Mouse (Mus musculus): ENCODE data around the gene Trak1.
A peak's percentile ranks its signal among the peaks of the same experiment; 100 is the strongest.
"Not testable (repeated sequence)": the region's sequence is repeated elsewhere in the genome, so short reads cannot be mapped to it uniquely, and the experiment has no call there.

Trak1 gene

DNA sequence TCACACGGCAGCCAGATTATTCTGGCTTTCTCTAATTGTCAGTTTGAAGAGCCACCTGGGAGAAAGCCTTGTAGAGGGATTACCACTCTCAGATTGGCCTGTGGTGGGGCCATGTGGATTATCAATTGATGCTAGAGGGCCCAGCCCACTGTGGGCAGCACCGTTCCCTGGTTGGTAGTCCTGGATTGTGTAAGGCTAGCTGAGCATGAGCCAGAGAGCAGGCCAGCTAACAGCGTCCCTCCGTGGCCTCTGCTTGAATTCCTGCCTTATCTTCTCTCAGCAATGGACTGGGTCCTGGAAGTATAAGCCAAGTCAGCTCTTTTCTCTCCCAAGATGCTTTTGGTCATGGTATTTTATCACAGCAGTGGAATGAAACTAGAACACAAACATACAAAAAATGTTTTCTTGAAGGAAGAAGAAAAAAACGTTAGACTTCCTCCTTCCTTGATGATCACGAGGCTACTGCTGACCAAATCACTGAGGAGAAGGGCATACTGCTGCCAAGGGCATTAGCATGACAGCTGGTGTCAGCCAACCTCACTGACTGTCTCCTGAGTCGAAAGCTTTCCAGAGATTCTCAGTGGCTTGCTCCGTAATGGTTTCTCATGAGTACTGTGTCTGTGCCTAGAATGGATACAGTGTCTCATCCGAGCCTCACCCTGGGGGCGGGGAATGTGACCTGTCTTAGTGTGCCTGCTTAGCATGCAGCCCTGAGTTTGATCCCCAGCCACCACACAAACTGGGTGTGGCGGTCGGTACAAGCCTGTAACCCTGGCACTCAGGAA lies 19.5 kb downstream of the Trak1 start:
- DNase-seq (ENCODE audit: low spot score in 2 of 2), result no peak

DNA sequence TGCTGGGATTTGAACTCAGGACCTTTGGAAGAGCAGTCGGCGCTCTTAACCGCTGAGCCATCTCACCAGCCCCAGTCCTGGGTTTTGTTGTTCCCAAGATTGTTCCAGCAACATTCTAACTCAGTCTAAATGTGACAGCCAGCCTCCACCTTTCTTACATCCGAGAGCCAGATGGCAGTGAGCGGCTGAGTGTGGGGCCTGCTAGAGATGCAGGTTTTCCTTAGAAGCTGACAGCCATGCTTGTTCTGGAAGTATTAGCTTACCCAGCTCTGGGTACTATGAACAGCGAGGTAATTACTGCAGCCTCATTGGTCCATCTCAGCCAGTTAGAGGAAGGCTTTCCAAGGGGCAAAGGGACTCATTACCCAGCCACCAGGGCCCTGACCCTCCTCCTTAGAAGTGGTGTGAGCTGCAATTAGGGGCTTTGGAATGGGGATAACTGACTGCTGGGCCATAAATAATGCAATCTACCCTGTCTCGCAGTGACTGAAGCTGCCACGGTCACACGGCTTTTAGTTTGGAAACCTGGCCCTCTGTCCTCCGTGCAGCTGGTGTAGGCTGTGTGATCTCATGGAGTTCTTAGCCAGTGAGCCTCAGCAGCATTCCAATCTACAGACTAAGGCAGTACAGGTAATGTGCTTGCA lies 22.1 kb downstream of the Trak1 start:
- DNase-seq (ENCODE audit: low spot score in 2 of 2), result peak in 1 of 2 experiments; percentile 62

GRCm38 (mm10) chr9:121320433-121320832 lies 23.1 kb downstream of the Trak1 start:
- no peak for DNase-seq (ENCODE audit: low spot score in 2 of 2)

DNA sequence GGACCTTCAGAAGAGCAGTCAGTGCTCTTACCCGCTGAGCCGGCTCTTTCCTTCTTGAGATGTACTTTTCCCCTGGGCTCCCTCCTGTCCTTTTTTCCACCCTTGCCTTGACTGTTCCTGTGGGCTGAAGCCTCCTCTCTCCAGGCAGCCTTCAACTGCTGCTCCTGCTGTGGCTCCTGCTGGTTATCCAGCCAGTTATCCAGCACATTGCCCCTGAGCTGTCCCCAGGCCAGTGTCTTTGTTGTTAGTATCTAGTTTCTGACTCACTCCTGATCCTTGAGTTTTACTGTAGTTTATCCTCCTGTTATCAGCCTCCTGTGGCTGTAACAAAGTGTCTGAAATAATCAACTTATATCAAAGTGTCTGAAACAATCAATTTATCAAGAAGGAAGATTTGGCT lies 23.8 kb downstream of the Trak1 start:
- no peak for DNase-seq (ENCODE audit: low spot score in 2 of 2)

DNA sequence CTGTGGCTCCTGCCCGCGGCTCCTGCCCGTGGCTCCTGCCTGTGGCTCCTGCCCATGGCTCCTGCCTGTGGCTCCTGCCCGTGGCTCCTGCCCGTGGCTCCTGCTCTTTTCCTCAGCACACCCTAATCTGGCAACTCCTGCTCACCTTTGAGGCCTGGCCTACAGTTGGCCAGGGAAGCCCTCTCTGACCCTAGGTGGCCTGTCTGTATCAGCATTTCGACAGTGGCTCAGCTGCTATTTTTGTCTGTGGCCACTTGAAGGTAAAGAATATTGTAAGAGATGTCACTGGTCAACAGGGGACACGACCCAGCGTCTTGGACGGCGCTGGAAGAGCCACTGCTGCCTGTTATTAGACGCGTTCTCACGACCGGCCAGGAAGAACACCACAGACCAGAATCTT lies 24.7 kb downstream of the Trak1 start:
- DNase-seq (ENCODE audit: low spot score in 2 of 2), result no peak

GRCm38 (mm10) chr9:121328342-121328741 lies 31.0 kb downstream of the Trak1 start:
- DNase-seq (ENCODE audit: low spot score in 2 of 2), result not testable (repeated sequence)

- no peak for DNase-seq (ENCODE audit: low spot score in 2 of 2)
These were observed 31.9 kb downstream of the Trak1 start for GRCm38 (mm10) chr9:121329181-121329580.

DNA sequence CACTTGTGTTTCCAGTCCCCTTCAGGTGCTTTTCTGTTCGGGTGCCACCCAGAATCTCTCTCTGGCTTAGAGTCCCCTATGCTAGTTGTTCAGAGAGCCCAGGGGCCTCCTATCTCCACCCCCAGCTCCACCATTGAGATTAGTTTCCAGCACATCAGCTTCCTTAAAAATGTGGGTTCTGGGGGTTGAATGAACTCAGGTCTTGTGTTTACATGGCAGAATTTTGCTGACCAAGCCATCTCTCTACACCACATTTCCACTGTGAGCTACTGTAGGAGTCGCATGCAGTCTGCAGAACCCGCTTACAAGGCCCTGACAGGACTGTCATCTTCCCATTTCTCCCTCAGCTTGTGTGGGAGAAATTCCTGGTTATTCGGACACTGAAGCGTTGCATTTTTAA lies 32.8 kb downstream of the Trak1 start:
- no peak for DNase-seq (ENCODE audit: low spot score in 2 of 2)

- no peak for DNase-seq (ENCODE audit: low spot score in 2 of 2)
These were observed 34.1 kb downstream of the Trak1 start for GRCm38 (mm10) chr9:121331438-121331837.

DNA sequence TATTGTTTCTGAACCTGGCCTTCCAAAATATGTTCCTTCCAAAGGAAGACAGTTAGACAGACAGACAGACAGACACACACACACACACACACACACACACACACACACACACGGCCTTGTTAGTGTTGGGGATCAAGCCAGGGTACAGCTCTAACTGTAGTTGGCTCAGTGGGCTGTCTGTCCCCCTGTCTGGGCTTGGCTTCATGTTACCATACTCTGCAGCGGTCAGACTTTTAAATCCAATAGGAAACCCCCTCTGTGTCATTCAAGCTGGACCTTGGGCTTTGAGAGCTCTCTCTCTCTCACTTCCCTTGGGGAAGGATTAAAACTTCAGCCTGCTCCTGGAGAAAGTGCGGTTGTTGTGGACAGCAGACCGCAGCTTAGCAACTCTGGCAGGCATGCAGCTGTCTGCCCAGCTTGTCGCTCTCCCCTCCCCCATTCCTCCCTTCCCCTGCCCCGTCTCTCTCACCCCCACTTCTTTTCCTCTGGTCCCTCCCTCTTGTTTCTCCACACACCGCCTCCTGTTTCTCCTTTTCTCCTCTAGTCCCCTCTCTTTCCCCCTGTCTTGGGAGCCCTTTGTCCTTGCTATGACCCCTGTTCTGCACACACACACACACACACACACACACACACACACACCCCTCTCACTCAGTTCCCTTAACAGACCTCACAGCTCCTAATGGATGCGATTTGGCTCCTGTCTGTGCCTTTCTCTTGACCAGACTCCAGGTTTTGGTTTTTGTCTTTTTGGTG lies 34.8 kb downstream of the Trak1 start:
- DNase-seq (ENCODE audit: low spot score in 2 of 2), result no peak

DNA sequence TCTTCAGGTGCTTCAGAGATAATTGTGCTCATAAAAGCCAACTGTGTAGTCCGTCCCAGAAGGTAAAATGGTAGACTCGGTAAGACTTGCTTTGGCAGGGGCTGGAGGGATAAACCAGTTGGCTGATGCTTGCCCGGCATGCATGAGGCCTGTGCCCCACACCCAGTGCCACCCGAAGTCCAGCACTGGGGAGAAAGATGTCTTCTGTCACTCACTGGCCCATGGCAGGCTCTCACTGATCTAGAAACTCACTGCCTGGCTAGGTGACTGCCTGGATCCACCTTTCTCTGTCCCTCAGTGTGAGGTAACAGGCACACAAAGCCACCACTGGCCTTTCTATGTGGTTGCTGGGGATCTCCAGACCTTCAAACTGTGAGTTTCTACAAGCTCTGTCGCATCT lies 36.3 kb downstream of the Trak1 start:
- no peak for DNase-seq (ENCODE audit: low spot score in 2 of 2)

- no peak for DNase-seq (ENCODE audit: low spot score in 2 of 2)
These were observed 37.1 kb downstream of the Trak1 start for GRCm38 (mm10) chr9:121334311-121334851.

DNA sequence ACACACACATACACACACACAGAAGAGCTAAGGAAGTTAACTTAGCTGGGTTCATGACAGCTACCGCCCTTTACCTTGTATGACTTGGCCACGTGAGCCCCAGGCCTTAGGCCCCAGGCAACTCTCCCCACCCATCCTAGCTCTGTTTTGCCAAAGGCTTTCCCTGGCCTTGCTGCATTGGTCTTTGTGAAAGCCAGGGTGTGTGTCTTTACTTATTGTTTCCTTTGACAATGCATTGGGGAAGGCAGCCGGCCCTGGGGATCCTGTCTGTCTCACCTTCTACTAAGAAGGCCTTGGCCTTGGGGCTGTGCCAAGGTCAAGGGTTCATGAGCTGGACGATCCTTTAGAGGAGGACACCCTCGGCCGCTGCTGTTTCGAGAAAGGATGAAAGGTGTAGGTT lies 38.3 kb downstream of the Trak1 start:
- DNase-seq (ENCODE audit: low spot score in 2 of 2), result no peak

DNA sequence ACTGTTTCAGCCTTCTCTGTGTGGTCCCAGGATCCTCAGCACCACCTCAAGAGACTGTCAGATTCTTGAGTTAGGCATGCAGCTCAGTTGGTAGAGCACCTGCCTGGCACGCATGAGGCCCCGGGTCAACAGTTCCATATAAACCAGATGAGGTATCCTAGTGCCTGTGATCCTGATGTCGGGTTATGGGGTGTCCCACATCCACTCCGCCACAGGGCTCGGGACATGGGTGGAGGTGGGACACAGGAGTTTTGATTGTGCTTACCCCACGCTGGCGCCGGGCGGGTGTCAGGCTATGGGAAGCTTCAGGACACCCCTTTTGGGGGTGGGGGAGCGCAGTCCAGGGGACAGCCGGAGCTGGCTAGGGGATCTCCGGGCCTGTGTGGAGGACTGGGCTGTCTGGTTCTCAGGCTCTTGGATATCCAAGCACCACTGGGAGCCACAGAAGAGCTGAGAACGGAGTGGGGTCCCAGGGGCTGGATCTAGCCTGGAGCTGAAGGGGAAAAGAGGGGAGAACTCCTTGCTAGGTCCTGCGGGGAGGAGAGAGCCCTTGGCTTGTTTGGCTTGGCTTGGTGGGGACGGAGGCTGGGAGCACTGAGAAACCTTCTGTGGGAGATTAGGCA lies 39.1 kb downstream of the Trak1 start:
- no peak for DNase-seq (ENCODE audit: low spot score in 2 of 2)

DNA sequence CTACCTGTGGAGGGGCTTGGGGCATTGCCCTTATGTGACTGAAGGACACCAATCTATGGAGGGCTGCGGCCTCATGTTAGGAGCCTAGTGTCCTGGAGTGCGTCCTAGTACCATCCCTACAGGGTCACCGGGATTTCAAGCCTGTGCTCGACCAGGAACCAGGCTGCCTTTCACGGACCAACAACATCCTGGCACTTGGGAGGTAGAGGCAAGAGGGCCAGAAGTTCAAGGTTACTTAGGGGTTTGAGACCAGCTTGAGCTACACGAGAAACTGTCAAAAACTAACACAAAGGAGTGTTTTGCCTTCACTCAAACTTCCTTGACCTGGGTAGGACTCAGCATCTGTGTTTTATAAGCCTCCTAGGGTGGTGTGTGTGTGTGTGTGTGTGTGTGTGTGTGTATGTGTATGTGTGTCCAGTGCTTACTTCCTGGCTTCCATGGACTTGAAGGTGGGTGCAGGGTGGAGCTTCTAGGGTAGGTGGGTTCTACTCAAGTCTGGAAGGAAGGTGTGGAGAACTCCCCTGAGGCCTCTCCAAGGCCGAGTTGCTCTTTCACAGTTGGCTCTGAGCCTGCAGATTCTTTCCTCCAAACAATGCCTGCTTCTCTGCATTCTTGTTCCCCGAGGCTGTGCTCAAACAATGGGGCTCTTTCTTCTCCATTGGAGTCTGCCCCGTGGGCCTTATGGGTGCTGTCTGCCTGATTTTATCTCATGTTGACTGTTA lies 40.1 kb downstream of the Trak1 start:
- DNase-seq (ENCODE audit: low spot score in 2 of 2), result no peak

DNA sequence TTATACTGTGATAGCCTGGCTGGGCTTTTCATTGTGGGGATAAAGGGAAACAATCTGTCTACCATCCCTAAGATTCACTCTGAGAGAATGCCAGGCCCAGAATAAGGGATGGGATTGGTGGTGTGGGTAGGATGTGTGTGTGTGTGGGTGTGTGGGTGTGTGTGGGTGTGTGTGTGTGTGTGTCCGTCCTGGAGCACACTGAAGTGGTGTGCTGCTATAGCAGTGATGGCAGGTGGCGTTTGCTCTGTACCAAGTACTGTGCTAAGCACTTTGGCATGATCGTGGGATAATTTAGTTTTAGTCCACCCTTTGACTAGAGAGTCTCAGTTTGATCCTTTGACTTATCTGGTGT lies 40.6 kb downstream of the Trak1 start:
- DNase-seq (ENCODE audit: low spot score in 2 of 2), result no peak

- DNase-seq (ENCODE audit: low spot score in 2 of 2), result no peak
These were observed 44.5 kb downstream of the Trak1 start for GRCm38 (mm10) chr9:121341832-121342231.

DNA sequence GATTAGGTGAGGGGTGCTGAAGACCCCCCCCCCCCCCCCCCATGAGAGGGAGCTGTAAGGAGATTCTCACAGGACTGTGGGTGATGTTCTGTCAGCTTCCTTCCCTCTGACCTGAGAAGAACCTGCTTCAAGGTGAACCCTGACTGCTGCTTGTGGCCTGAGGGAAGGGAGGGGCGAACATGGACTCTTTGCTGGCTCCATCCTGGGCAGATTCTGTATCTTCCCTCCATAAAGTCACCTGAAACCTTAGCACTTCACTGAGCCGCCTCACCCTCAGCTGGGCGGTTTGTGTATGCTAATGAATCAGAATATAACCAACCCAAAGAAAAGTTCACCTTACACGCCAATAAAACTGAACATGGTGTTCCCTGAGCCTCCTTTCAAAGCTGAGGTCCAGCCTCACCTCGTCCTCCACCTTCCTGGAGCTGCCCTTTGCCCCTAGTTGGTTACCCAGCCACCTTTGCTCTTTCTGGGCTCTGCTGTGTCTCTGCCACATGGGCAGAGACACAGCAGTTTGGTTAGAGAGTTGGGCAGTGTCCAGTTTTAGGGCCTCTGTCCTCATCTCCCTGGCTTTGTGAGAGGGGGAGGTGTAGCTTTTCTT lies 45.3 kb downstream of the Trak1 start:
- DNase-seq (ENCODE audit: low spot score in 2 of 2), result no peak

- DNase-seq (ENCODE audit: low spot score in 2 of 2), result no peak
These were observed 46.0 kb downstream of the Trak1 start for GRCm38 (mm10) chr9:121343122-121343876.

GRCm38 (mm10) chr9:121344344-121344743 lies 47.0 kb downstream of the Trak1 start:
- no peak for DNase-seq (ENCODE audit: low spot score in 2 of 2)

Measured in right cerebral cortex, postnatal 36 days (tissue).